Mouse (Mus musculus) stomach, embryonic 15.5 days (tissue): Measurements from ENCODE around the gene Col6a1. TPM values are rescaled to one million over a fixed set of nuclear protein-coding genes. Genes with fewer than 3 reads are reported as not detected.
"Not testable (repeated sequence)": the region's sequence is repeated elsewhere in the genome, so short reads cannot be mapped to it uniquely, and the experiment has no call there.

ENCODE experiments used
- ATAC-seq: fragments of 200-750 bp; cut with Nextera tagmentation; 2 replicates; pipeline ENCODE4 v1.8.0; 2017; ENCODE audit warnings: low read depth, moderate number of reproducible peaks, moderate TSS enrichment; ENCODE audit not compliant: insufficient read depth, low FRiP score
- H3K27ac ChIP-seq: fragments of 300-500 bp; sonication (generic); 2 replicates; pipeline ENCODE4 v1.5.1; 2015; ENCODE audit warnings: mild to moderate bottlenecking, inconsistent platforms
- H3K27me3 ChIP-seq: fragments of 300-500 bp; sonication (generic); replicated peaks from 2 replicates; pipeline ENCODE4 v1.6.1; 2015; ENCODE audit warnings: inconsistent platforms
- H3K36me3 ChIP-seq: fragments of 300-500 bp; sonication (generic); 2 replicates; pipeline ENCODE4 v1.6.1; 2015; ENCODE audit warnings: inconsistent platforms
- H3K4me1 ChIP-seq: fragments of 300-500 bp; sonication (generic); 2 replicates; pipeline ENCODE4 v1.6.1; 2015; ENCODE audit warnings: inconsistent platforms
- H3K4me2 ChIP-seq: fragments of 300-500 bp; sonication (generic); 2 replicates; pipeline ENCODE4 v1.6.1; 2015; ENCODE audit warnings: mild to moderate bottlenecking, inconsistent platforms
- H3K4me3 ChIP-seq: fragments of 300-500 bp; sonication (generic); replicated peaks from 2 replicates; pipeline ENCODE4 v1.5.1; 2015; ENCODE audit warnings: inconsistent platforms
- H3K9ac ChIP-seq: fragments of 300-500 bp; sonication (generic); 2 replicates; pipeline ENCODE4 v1.6.1; 2015; ENCODE audit warnings: inconsistent platforms
- H3K9me3 ChIP-seq: fragments of 300-500 bp; sonication (generic); 2 replicates; pipeline ENCODE4 v1.6.1; 2016; ENCODE audit warnings: inconsistent platforms
- WGBS: fragments of 180-500 bp; shearing (Covaris S2); methylation state at CpG from one replicate; pipeline ENCODE4 v1.1.7; 2015; 5-methylcytosine and 5-hydroxymethylcytosine counted together
- polyA plus RNA-seq: library from polyadenylated mRNA; unstranded; fragments of >200 nt; fragmentation: Nextera tagmentation; extraction: Ambion mirVana; gene quantifications from 2 replicates; pipeline ENCODE4 v1.2.1, GENCODE M21; 2015

The Col6a1 gene
- 326 and 336 TPM in 2 replicates for polyA plus RNA-seq

GRCm38 (mm10) chr10:76725682-76726285 is at the start of gene Col6a1:
Gene Col6a1, minus strand, starts transcription at chr10:76726168.
- WGBS = 17% methylated on average over 9 of the region's 9 CpGs
- peak; percentile 62; the same call in 1 of the 2 replicates for ATAC-seq

GRCm38 (mm10) chr10:76771624-76772023 is 45.7 kb upstream of the Col6a1 start:
- 88% methylated on average over 3 of the region's 3 CpGs for WGBS
- no peaks in the 10 kb centered on the region for H3K9me3 ChIP-seq
- no peaks in the 10 kb centered on the region for H3K4me1 ChIP-seq
- H3K27me3 ChIP-seq = no peaks in the 10 kb centered on the region
- no peak overlapping the region for H3K27ac ChIP-seq
- ATAC-seq = no peak
- no peaks in the 10 kb centered on the region for H3K36me3 ChIP-seq
- no peak overlapping the region for H3K9ac ChIP-seq
- H3K4me3 ChIP-seq = no peak overlapping the region
- H3K4me2 ChIP-seq = no peak overlapping the region

More at GRCm38 (mm10) chr10:76725682-76726285, at the start of gene Col6a1:
- peak within 1 kb of the TSS; percentile 77 for H3K27ac ChIP-seq
- H3K27me3 ChIP-seq = no peaks in the 10 kb centered on the region
- peak within 1 kb of the TSS; percentile 45 for H3K4me3 ChIP-seq
- peak within 1 kb of the TSS; percentile 64 for H3K4me2 ChIP-seq
- H3K36me3 ChIP-seq = peaks cover 11% of the 10 kb centered on the region; the same call in 1 of the 2 replicates
- peak within 1 kb of the TSS; percentile 27; the same call in 1 of the 2 replicates for H3K9ac ChIP-seq
- H3K4me1 ChIP-seq = peaks cover 10% of the 10 kb centered on the region
- no peaks in the 10 kb centered on the region for H3K9me3 ChIP-seq

GRCm38 (mm10) chr10:76771086-76771485 is 45.1 kb upstream of the Col6a1 start:
- Histone ChIP-seq H3K4me3 (no peak overlapping the region), H3K4me2 (no peak overlapping the region), H3K9me3 (no peaks in the 10 kb centered on the region), H3K36me3 (no peaks in the 10 kb centered on the region), H3K4me1 (no peaks in the 10 kb centered on the region), H3K27me3 (no peaks in the 10 kb centered on the region), H3K27ac (no peak overlapping the region), H3K9ac (no peak overlapping the region)
- no peak for ATAC-seq
- 57% methylated on average over 5 of the region's 5 CpGs for WGBS

- H3K36me3 ChIP-seq = no peaks in the 10 kb centered on the region
- H3K27me3 ChIP-seq = no peaks in the 10 kb centered on the region
- 88% methylated on average over 6 of the region's 6 CpGs for WGBS
- H3K9me3 ChIP-seq = no peaks in the 10 kb centered on the region
- no peak overlapping the region for H3K4me3 ChIP-seq
- H3K4me1 ChIP-seq = no peaks in the 10 kb centered on the region
- H3K9ac ChIP-seq = no peak overlapping the region
- no peak overlapping the region for H3K27ac ChIP-seq
- ATAC-seq = no peak
- no peak overlapping the region for H3K4me2 ChIP-seq
Measured at GRCm38 (mm10) chr10:76769581-76769980, 43.6 kb upstream of the Col6a1 start.

- no peak for ATAC-seq
- H3K36me3 ChIP-seq = no peaks in the 10 kb centered on the region
- H3K9ac ChIP-seq = no peak overlapping the region
- WGBS = 43% methylated on average over 1 of the region's 1 CpGs
- no peak overlapping the region for H3K27ac ChIP-seq
- no peak overlapping the region for H3K4me3 ChIP-seq
- no peaks in the 10 kb centered on the region for H3K27me3 ChIP-seq
- H3K4me2 ChIP-seq = no peak overlapping the region
- no peaks in the 10 kb centered on the region for H3K4me1 ChIP-seq
- H3K9me3 ChIP-seq = no peaks in the 10 kb centered on the region
Measured at GRCm38 (mm10) chr10:76766196-76766595, 40.2 kb upstream of the Col6a1 start.

- Histone ChIP-seq H3K27ac (no peak overlapping the region), H3K27me3 (no peaks in the 10 kb centered on the region), H3K4me3 (no peak overlapping the region), H3K4me2 (no peak overlapping the region), H3K9ac (no peak overlapping the region), H3K4me1 (no peaks in the 10 kb centered on the region), H3K9me3 (no peaks in the 10 kb centered on the region), H3K36me3 (no peaks in the 10 kb centered on the region)
- no peak for ATAC-seq
- WGBS = 88% methylated on average over 4 of the region's 4 CpGs
Measured at GRCm38 (mm10) chr10:76764927-76765326, 39.0 kb upstream of the Col6a1 start.

GRCm38 (mm10) chr10:76763016-76763415 is 37.0 kb upstream of the Col6a1 start:
- Histone ChIP-seq H3K9me3 (no peaks in the 10 kb centered on the region), H3K9ac (no peak overlapping the region)

GRCm38 (mm10) chr10:76762411-76762810 is 36.4 kb upstream of the Col6a1 start:
- H3K27me3 ChIP-seq = no peaks in the 10 kb centered on the region
- no peaks in the 10 kb centered on the region for H3K4me1 ChIP-seq
- H3K9me3 ChIP-seq = no peaks in the 10 kb centered on the region
- ATAC-seq = no peak
- H3K4me2 ChIP-seq = no peak overlapping the region
- no peaks in the 10 kb centered on the region for H3K36me3 ChIP-seq
- 82% methylated on average over 7 of the region's 7 CpGs for WGBS
- no peak overlapping the region for H3K4me3 ChIP-seq
- H3K9ac ChIP-seq = no peak overlapping the region
- H3K27ac ChIP-seq = no peak overlapping the region

More at GRCm38 (mm10) chr10:76763016-76763415, 37.0 kb upstream of the Col6a1 start:
- no peak overlapping the region for H3K27ac ChIP-seq
- no peaks in the 10 kb centered on the region for H3K27me3 ChIP-seq
- H3K4me1 ChIP-seq = no peaks in the 10 kb centered on the region
- WGBS = 91% methylated on average over 12 of the region's 12 CpGs
- ATAC-seq = no peak
- H3K4me2 ChIP-seq = no peak overlapping the region
- no peaks in the 10 kb centered on the region for H3K36me3 ChIP-seq
- H3K4me3 ChIP-seq = no peak overlapping the region

GRCm38 (mm10) chr10:76759878-76760277 is 33.9 kb upstream of the Col6a1 start:
- Histone ChIP-seq H3K27me3 (no peaks in the 10 kb centered on the region), H3K4me1 (no peaks in the 10 kb centered on the region), H3K4me3 (no peak overlapping the region), H3K9me3 (no peaks in the 10 kb centered on the region), H3K4me2 (no peak overlapping the region), H3K9ac (no peak overlapping the region), H3K27ac (no peak overlapping the region), H3K36me3 (no peaks in the 10 kb centered on the region)
- 84% methylated on average over 5 of the region's 5 CpGs for WGBS
- ATAC-seq = no peak

GRCm38 (mm10) chr10:76753640-76754039 is 27.7 kb upstream of the Col6a1 start:
- no peak for ATAC-seq
- H3K4me2 ChIP-seq = no peak overlapping the region
- no peak overlapping the region for H3K9ac ChIP-seq
- H3K36me3 ChIP-seq = no peaks in the 10 kb centered on the region
- no peaks in the 10 kb centered on the region for H3K27me3 ChIP-seq
- no peaks in the 10 kb centered on the region for H3K4me1 ChIP-seq
- H3K4me3 ChIP-seq = no peak overlapping the region
- no peaks in the 10 kb centered on the region for H3K9me3 ChIP-seq
- 94% methylated on average over 3 of the region's 3 CpGs for WGBS
- H3K27ac ChIP-seq = no peak overlapping the region

GRCm38 (mm10) chr10:76744267-76744666 is 18.3 kb upstream of the Col6a1 start:
- not testable (repeated sequence) for ATAC-seq, H3K36me3 ChIP-seq, H3K4me2 ChIP-seq, H3K27ac ChIP-seq, H3K4me3 ChIP-seq, H3K4me1 ChIP-seq, H3K27me3 ChIP-seq, H3K9ac ChIP-seq, H3K9me3 ChIP-seq
- 47% methylated on average over 11 of the region's 11 CpGs for WGBS

GRCm38 (mm10) chr10:76736764-76737163 is 10.8 kb upstream of the Col6a1 start:
- no peaks in the 10 kb centered on the region for H3K9me3 ChIP-seq
- 64% methylated on average over 8 of the region's 8 CpGs for WGBS

GRCm38 (mm10) chr10:76734979-76735378 is 9.0 kb upstream of the Col6a1 start:
- no peak overlapping the region for H3K4me2 ChIP-seq
- no peaks in the 10 kb centered on the region for H3K9me3 ChIP-seq
- H3K4me1 ChIP-seq = peaks cover 25% of the 10 kb centered on the region
- H3K27ac ChIP-seq = no peak overlapping the region
- no peak overlapping the region for H3K4me3 ChIP-seq
- WGBS = 1% methylated on average over 4 of the region's 4 CpGs
- no peaks in the 10 kb centered on the region for H3K36me3 ChIP-seq
- H3K27me3 ChIP-seq = no peaks in the 10 kb centered on the region
- ATAC-seq = no peak
- no peak overlapping the region for H3K9ac ChIP-seq

More at GRCm38 (mm10) chr10:76736764-76737163, 10.8 kb upstream of the Col6a1 start:
- no peak for ATAC-seq
- H3K27ac ChIP-seq = no peak overlapping the region
- no peak overlapping the region for H3K4me3 ChIP-seq
- H3K27me3 ChIP-seq = no peaks in the 10 kb centered on the region
- H3K4me1 ChIP-seq = peaks cover 18% of the 10 kb centered on the region
- no peak overlapping the region for H3K9ac ChIP-seq
- no peaks in the 10 kb centered on the region for H3K36me3 ChIP-seq
- H3K4me2 ChIP-seq = no peak overlapping the region
